Mouse (Mus musculus) heart, embryonic 15.5 days (tissue): ENCODE measurements around the gene Cyp4f14. TPM values are rescaled to one million over a fixed set of nuclear protein-coding genes. Genes with fewer than 3 reads are reported as not detected.

Experiments used
- ATAC-seq: fragments of 200-750 bp; cut with Nextera tagmentation; replicated peaks from 2 replicates; pipeline ENCODE4 v1.8.0; 2017; ENCODE audit warnings: low read depth, moderate TSS enrichment; ENCODE audit not compliant: insufficient number of reproducible peaks, insufficient read depth, low FRiP score
- H3K27ac ChIP-seq: fragments of 300-500 bp; sonication (generic); 2 replicates; pipeline ENCODE4 v1.5.1; 2015; ENCODE audit warnings: mild to moderate bottlenecking, inconsistent platforms
- H3K27me3 ChIP-seq: fragments of 300-500 bp; sonication (generic); 2 replicates; pipeline ENCODE4 v1.6.1; 2015; ENCODE audit warnings: inconsistent platforms
- H3K36me3 ChIP-seq: fragments of 300-500 bp; sonication (generic); 2 replicates; pipeline ENCODE4 v1.6.1; 2015; ENCODE audit warnings: mild to moderate bottlenecking, inconsistent platforms
- H3K4me1 ChIP-seq: fragments of 300-500 bp; sonication (generic); replicated peaks from 2 replicates; pipeline ENCODE4 v1.6.1; 2015; ENCODE audit warnings: inconsistent platforms
- H3K4me2 ChIP-seq: fragments of 300-500 bp; sonication (generic); 2 replicates; pipeline ENCODE4 v1.6.1; 2015; ENCODE audit warnings: inconsistent platforms, mild to moderate bottlenecking, moderate library complexity
- H3K4me3 ChIP-seq: fragments of 300-500 bp; sonication (generic); 2 replicates; pipeline ENCODE4 v1.5.1; 2015; ENCODE audit warnings: mild to moderate bottlenecking, inconsistent platforms
- H3K9ac ChIP-seq: fragments of 300-500 bp; sonication (generic); 2 replicates; pipeline ENCODE4 v1.6.1; 2015; ENCODE audit warnings: mild to moderate bottlenecking, inconsistent platforms
- H3K9me3 ChIP-seq: fragments of 300-500 bp; sonication (generic); replicated peaks from 2 replicates; pipeline ENCODE4 v1.6.1; 2016; ENCODE audit warnings: inconsistent platforms
- WGBS: fragments of 180-500 bp; shearing (Covaris S2); methylation state at CpG from one replicate; pipeline ENCODE4 v1.1.7; 2015; ENCODE audit warnings: mixed read lengths; 5-methylcytosine and 5-hydroxymethylcytosine counted together
- polyA plus RNA-seq: library from polyadenylated mRNA; unstranded; fragments of >200 nt; fragmentation: Nextera tagmentation; extraction: Ambion mirVana; gene quantifications from 2 replicates; pipeline ENCODE4 v1.2.1, GENCODE M21; 2015

The Cyp4f14 gene
- polyA plus RNA-seq, 1 experiment from 2014 or later, result not detected

DNA sequence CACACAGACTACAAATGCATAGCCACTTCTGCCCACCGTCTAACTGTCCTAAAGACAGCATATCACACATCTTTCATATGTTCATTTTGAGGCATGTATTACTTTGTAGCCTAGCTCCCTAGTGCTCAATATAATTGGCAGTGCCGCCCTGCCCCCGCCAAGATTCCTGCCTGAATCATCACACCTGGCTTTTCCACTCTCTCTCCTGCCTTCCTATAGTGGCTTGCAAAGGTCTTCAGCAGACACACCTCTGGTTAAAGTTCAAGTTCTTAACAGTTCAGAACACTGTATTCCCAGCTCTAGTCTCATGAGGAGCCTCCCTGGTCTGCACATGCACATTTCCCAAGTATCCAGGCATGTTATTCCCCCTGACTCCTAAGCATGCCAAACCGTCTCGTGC, 10.7 kb upstream of the Cyp4f14 start:
- H3K4me3 ChIP-seq, result no peak overlapping the region
- H3K4me2 ChIP-seq, result no peak overlapping the region
- H3K9me3 ChIP-seq, result no peaks in the 10 kb centered on the region
- peaks cover 5% of the 10 kb centered on the region for H3K4me1 ChIP-seq
- ATAC-seq, result no peak
- no peak overlapping the region for H3K27ac ChIP-seq
- no peaks in the 10 kb centered on the region for H3K36me3 ChIP-seq
- 76% methylated on average over 5 of the region's 5 CpGs for WGBS
- 0 out of 2 replicates have a peak, but pooled peaks cover 3% of the 10 kb centered on the region for H3K27me3 ChIP-seq
- no peak overlapping the region for H3K9ac ChIP-seq

DNA sequence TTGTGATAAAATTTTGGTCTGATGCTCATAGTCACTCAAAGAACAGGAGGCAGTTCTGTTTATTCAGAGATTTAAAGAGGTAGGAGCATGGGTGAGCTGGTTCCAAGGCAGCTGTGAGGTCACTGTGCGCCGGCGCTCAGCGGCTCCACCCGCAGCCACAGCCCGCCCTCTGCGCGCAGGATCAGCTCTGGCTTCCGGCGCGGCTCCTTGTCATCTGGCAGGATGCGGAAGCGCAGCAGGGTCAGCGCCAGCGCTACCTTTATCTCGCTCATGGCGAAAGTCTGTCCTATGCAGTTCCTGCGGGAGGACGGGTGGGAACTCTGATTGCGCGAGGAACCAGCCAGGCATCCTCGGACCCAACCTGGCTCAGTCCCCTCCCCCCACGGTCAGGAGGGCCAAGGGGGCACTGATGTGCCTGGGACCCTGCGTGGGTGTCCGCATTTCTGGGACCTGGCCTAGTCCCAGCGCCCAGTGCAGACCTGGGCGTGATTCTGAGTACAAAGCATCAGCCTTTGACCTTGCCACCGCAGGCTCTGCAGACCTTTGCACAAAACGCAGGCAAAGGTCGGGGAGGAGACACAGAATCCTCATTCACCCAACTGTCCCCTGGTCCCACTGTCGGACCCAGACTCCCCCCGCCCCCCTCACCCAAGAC, 7.6 kb upstream of the Cyp4f14 start:
- Histone ChIP-seq H3K9me3 (no peaks in the 10 kb centered on the region; the same call in 1 of the 2 replicates), H3K27me3 (0 out of 2 replicates have a peak, but pooled peaks cover 3% of the 10 kb centered on the region), H3K9ac (peak overlapping the region; percentile 65), H3K27ac (peak overlapping the region; percentile 70), H3K4me2 (peak overlapping the region; percentile 89), H3K4me1 (peaks cover 5% of the 10 kb centered on the region), H3K4me3 (peak overlapping the region; percentile 62), H3K36me3 (no peaks in the 10 kb centered on the region)
- ATAC-seq, result peak; percentile 85
- 16% methylated on average over 32 of the region's 32 CpGs for WGBS

DNA sequence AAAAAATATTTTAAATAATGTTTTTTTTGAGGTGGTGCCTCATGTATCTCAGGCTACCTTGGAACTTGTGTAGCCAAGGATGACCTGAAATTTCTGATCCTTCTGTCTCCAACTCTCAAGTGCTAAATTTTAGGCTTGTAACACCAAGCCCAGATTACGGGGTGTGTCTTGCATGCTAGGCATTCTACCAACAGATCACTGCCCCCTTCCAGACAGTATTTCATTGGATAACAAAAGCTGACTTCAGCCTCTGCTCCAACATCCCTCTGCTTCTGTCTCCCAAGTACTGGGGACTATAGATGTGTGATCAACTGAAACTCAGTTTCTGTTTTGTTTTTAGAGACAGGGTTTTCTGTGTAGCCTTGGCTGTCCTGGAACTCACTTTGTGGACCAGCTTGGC, 6.5 kb upstream of the Cyp4f14 start:
- no peak overlapping the region for H3K4me2 ChIP-seq
- 96% methylated on average over 1 of the region's 1 CpGs for WGBS
- no peaks in the 10 kb centered on the region for H3K36me3 ChIP-seq
- H3K4me3 ChIP-seq, result no peak overlapping the region
- H3K27me3 ChIP-seq, result 0 out of 2 replicates have a peak, but pooled peaks cover 3% of the 10 kb centered on the region
- H3K4me1 ChIP-seq, result peaks cover 5% of the 10 kb centered on the region
- no peak overlapping the region for H3K27ac ChIP-seq
- no peak overlapping the region for H3K9ac ChIP-seq
- H3K9me3 ChIP-seq, result no peaks in the 10 kb centered on the region; the same call in 1 of the 2 replicates
- ATAC-seq, result no peak

DNA sequence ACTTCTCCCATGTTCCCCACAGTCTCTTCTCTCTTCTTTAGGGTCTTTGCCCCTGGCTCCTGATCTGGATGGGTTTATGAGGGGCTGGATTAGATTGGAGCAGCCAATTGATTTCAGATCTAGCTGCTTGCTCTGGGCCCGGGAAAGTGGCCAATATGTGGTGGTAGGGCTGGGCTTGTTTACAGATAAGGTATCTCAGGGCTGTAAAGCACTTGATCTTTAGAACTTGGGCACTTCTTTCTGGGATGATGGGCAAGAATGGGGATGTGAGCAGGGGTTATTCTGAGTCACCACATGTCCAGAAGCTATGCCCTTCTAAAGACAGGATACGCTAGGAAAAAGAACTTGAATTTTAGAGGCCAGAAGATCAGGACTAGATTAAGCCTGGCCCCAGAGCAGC, 2.0 kb upstream of the Cyp4f14 start:
- no peak overlapping the region for H3K4me3 ChIP-seq
- WGBS, result 49% methylated on average over 2 of the region's 2 CpGs
- H3K4me2 ChIP-seq, result no peak overlapping the region
- no peak overlapping the region for H3K27ac ChIP-seq
- no peaks in the 10 kb centered on the region for H3K36me3 ChIP-seq
- H3K9ac ChIP-seq, result no peak overlapping the region
- H3K4me1 ChIP-seq, result no peaks in the 10 kb centered on the region
- ATAC-seq, result no peak
- H3K27me3 ChIP-seq, result 0 out of 2 replicates have a peak, but pooled peaks cover 3% of the 10 kb centered on the region
- H3K9me3 ChIP-seq, result no peaks in the 10 kb centered on the region; the same call in 1 of the 2 replicates

DNA sequence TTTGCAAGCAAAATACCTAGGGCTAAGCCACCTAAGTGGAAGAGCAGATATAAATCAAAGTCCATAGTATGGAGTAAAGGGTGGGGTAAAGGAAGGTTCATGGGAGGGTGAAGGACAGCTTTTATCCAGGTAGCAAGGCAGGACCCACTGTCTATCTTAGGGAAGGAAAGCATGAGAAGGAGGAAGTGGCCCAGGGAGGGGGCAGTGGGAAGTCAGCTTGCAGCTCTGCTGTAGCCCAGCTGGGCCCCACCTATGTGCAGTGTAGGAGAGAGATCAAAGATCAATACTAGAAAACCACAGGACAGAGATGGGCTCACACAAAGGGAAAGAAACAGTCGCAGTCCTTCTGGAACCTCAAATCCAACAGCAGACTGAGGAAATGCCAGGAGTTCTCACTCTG, 1.1 kb downstream of the Cyp4f14 start:
- WGBS, result 65% methylated on average over 1 of the region's 1 CpGs
- H3K4me2 ChIP-seq, result no peak overlapping the region
- H3K9ac ChIP-seq, result no peak overlapping the region
- ATAC-seq, result no peak
- no peaks in the 10 kb centered on the region for H3K36me3 ChIP-seq
- H3K27me3 ChIP-seq, result no peaks in the 10 kb centered on the region
- no peak overlapping the region for H3K27ac ChIP-seq
- H3K4me3 ChIP-seq, result no peak overlapping the region
- no peaks in the 10 kb centered on the region for H3K9me3 ChIP-seq
- no peaks in the 10 kb centered on the region for H3K4me1 ChIP-seq

DNA sequence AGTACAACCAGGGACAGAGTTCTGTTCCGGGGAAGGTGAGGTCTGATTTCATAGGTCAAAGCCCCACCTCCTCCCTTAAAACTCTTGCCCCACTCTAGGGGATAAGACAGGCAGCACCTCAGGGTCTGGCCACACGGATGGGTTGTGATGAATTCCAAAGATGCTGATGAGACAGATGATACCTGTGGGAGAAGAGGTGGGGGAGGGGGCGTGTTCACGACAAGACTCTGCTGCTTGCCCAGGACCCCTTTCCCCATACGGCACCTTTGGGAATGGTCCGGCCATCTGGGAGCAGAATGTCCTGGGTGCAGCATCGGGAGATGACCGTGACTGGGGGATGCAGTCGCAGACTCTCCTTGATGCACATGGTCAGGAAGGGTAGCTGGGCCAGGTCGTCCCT, 11.0 kb downstream of the Cyp4f14 start:
- Histone ChIP-seq H3K9me3 (no peaks in the 10 kb centered on the region), H3K4me1 (0 out of 2 replicates have a peak, but pooled peaks cover 3% of the 10 kb centered on the region), H3K27me3 (peaks cover 17% of the 10 kb centered on the region), H3K27ac (no peak overlapping the region), H3K9ac (no peak overlapping the region), H3K36me3 (no peaks in the 10 kb centered on the region), H3K4me3 (no peak overlapping the region), H3K4me2 (no peak overlapping the region)
- ATAC-seq, result no peak
- 67% methylated on average over 10 of the region's 10 CpGs for WGBS

DNA sequence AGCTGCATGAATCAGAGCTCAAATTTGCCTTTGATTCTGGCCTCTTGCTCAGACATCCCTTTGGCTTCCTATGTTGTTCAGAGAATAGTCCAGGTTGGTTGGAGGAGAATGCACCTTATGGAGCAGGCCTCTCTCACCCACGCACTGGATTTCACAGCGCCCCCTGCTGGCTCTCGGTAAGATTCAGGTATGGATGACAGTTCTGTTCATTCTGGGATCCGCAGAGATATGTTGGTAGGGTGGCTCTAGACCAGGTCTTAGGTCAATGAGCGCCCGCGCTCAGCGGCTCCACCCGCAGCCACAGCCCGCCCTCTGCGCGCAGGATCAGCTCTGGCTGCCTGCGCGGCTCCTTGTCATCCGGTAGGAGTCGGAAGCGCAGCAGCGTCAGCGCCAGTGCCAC, 11.9 kb downstream of the Cyp4f14 start:
- Histone ChIP-seq H3K4me3 (peak overlapping the region; percentile 15; the same call in 1 of the 2 replicates), H3K27ac (no peak overlapping the region), H3K4me1 (0 out of 2 replicates have a peak, but pooled peaks cover 3% of the 10 kb centered on the region), H3K9me3 (no peaks in the 10 kb centered on the region), H3K9ac (no peak overlapping the region), H3K36me3 (no peaks in the 10 kb centered on the region), H3K27me3 (peaks cover 17% of the 10 kb centered on the region), H3K4me2 (peak overlapping the region; percentile 48)
- no peak for ATAC-seq
- 13% methylated on average over 19 of the region's 19 CpGs for WGBS

DNA sequence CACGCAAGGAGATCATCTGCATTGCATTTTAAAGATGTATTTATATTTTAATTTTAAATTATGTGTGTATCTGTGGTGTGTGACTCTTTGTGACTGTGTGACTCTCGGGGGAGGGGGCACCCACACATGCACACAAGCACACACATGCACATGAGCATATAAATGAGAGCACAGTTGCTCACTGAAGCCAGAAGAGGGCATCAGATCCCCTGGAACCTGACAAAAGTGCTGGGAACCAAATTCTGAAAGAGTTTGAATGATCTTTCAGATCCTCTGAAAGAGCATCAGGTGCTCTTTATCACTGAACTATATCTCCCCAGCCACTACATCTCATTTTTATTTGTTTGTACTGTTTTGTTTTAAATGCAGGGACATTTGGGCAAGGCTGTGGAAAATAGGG, 12.7 kb downstream of the Cyp4f14 start:
- Histone ChIP-seq H3K4me3 (no peak overlapping the region), H3K4me2 (no peak overlapping the region), H3K27me3 (peaks cover 17% of the 10 kb centered on the region), H3K9ac (no peak overlapping the region), H3K4me1 (0 out of 2 replicates have a peak, but pooled peaks cover 3% of the 10 kb centered on the region), H3K27ac (no peak overlapping the region), H3K9me3 (no peaks in the 10 kb centered on the region), H3K36me3 (no peaks in the 10 kb centered on the region)
- no peak for ATAC-seq
- 67% methylated on average over 2 of the region's 2 CpGs for WGBS

DNA sequence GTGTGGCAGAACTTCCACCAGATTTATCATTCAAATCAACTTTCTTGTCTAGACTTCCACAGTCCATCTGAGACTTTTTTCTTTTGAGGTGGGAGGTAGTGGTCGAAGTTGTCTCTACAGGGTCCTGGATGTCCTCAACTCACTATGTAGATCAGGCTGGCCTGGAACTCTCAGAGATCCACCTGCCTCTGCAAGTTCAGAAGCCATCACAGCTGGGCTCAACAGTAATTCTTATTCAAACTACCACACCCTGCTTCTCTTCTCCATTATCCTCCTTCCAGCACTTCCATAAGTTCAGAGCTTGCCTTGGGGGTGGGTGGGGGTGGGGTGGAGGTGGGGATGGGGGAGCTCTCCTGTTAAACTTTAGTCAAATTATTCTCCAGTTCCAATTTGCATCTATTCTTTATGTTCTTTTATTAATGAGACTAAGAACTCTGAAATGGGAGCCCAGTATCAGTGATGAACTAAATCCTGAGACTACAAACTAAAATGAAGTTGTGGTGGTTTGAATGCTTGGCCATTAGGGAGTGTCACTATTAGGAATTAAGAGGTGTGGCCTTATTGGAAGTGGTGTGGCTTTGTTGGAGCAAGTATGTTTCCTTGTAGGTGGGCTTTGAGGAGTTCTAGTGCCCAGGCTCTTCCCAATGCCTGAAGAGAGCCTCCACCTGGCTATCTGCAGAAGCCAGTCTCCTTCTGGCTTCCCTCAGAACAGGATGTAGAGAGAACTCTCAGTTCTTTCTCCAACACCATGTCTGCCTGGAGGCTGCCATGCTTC, 15.2 kb downstream of the Cyp4f14 start:
- Histone ChIP-seq H3K36me3 (no peaks in the 10 kb centered on the region), H3K4me1 (0 out of 2 replicates have a peak, but pooled peaks cover 3% of the 10 kb centered on the region), H3K4me2 (no peak overlapping the region), H3K9ac (no peak overlapping the region), H3K27ac (no peak overlapping the region), H3K4me3 (no peak overlapping the region), H3K9me3 (no peaks in the 10 kb centered on the region), H3K27me3 (peaks cover 12% of the 10 kb centered on the region)
- ATAC-seq, result no peak
- 67% methylated on average over 1 of the region's 1 CpGs for WGBS

DNA sequence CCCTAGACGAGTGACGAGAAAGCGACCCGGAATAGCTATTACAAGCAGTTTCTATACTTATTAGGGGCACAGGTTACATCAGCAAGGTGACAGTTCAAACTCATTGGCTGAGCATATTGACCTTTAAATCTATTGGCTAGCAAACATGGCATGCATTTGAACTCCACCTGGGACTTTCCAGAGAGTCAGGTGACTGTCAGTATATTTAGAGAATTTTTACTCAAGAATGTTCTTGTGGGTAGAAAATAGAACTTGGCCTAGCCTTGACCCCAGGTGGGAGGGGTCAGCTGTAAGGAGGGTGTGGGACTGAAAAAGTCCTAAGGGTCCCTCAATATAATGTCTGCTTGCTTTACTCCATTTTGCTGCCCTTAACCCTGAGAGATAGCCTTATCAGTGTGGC, 21.7 kb downstream of the Cyp4f14 start:
- no peak for ATAC-seq
- WGBS, result 85% methylated on average over 4 of the region's 4 CpGs
- H3K4me2 ChIP-seq, result no peak overlapping the region

DNA sequence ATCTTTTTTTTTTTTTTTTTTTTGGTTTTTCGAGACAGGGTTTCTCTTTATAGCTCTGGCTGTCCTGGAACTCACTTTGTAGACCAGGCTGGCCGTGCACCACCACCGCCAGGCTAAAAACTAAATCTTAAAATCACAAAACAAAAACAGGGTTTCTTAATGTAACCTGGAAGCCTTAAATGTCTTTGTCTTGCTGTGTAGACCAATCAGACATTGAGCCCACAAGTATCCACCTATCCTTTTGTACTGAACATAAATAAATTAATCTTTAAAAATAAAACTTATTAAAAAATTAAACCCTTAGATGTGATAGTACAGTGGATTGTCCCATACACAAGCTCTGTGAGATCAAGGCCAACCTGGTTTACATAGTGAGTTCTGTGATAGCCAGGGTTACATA, 23.2 kb downstream of the Cyp4f14 start:
- ATAC-seq, result no peak
- Histone ChIP-seq H3K4me3 (no peak overlapping the region), H3K27me3 (no peaks in the 10 kb centered on the region), H3K9me3 (no peaks in the 10 kb centered on the region), H3K9ac (no peak overlapping the region), H3K27ac (no peak overlapping the region), H3K36me3 (no peaks in the 10 kb centered on the region), H3K4me2 (no peak overlapping the region), H3K4me1 (peaks cover 15% of the 10 kb centered on the region)
- WGBS, result 71% methylated on average over 3 of the region's 3 CpGs

More for the DNA sequence above, 21.7 kb downstream of the Cyp4f14 start:
- Histone ChIP-seq H3K9ac (no peak overlapping the region), H3K4me1 (peaks cover 5% of the 10 kb centered on the region), H3K9me3 (no peaks in the 10 kb centered on the region), H3K4me3 (no peak overlapping the region), H3K36me3 (no peaks in the 10 kb centered on the region), H3K27ac (no peak overlapping the region), H3K27me3 (no peaks in the 10 kb centered on the region)
